Comparison of ENCODE assay signal across 8 mouse cellular contexts in the genomic region with DNA sequence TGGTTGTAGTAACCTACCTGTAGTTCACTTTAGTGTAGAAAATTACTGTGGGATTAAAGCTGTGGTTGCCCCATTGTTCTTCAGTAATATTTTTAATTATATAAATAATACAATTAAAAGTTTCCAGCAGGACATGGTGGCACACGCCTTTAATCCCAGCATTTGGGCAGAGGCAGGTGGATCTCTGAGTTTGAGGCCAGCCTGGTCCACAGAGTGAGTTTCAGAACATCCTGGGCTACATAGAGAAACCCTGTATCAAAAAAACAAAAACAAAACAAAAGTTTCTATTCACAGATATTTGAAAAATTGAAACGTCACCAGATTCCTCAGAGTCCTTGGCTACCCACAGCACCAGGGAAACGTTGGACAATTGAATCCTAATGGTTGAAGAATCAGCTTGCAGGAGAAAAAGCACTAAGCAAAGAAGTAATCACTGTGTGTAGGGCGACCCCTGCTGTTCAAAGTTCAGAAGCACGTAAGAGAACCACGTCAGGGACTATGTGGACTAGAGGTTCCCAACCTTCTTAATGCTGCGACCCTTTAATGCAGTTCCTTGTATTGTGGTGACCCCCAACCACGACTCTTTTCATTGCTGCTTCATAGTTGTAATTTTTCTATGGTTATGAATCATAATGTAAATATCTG.
DNase-seq lines count a peak whose midpoint lies in the region; ATAC-seq and TF ChIP-seq lines count a peak whose summit lies in the region.

No protein-coding gene starts in this region.

- no peak overlapping the region for H3K9ac ChIP-seq in heart, embryonic 12.5 days
- H3K9ac ChIP-seq in kidney, embryonic 16.5 days (replicated peaks; ENCODE audit: low read length) = no peak overlapping the region
- H3K9ac ChIP-seq in limb, embryonic 15.5 days = no peak overlapping the region

- H3K4me1 ChIP-seq in heart, embryonic 12.5 days (replicated peaks) = no peaks in the 10 kb centered on the region
- H3K4me1 ChIP-seq in kidney, embryonic 16.5 days (ENCODE audit: insufficient read depth, low read length) = no peaks in the 10 kb centered on the region
- H3K4me1 ChIP-seq in limb, embryonic 15.5 days = no peaks in the 10 kb centered on the region

- 11% methylated on average over 8 of the region's 8 CpGs for WGBS in heart, embryonic 12.5 days
- WGBS in kidney, embryonic 16.5 days = 14% methylated on average over 8 of the region's 8 CpGs
- 14% methylated on average over 8 of the region's 8 CpGs for WGBS in limb, embryonic 15.5 days

- peak; percentile 74 for ATAC-seq in erythroblast, adult 5-6 weeks (replicated peaks; ENCODE audit: low FRiP score, poor library complexity, severe bottlenecking)
- 0 out of 2 replicates have a peak, but pooled peaks have one; percentile 36 for ATAC-seq in heart, embryonic 12.5 days (ENCODE audit: insufficient number of reproducible peaks, low FRiP score)
- peak; percentile 77; the same call in 1 of the 2 replicates for ATAC-seq in kidney, embryonic 16.5 days (ENCODE audit: low FRiP score, low TSS enrichment)
- peak; percentile 55; the same call in 1 of the 2 replicates for ATAC-seq in limb, embryonic 15.5 days (ENCODE audit: insufficient number of reproducible peaks, low FRiP score, low TSS enrichment, low read depth)
- ATAC-seq in monocyte, adult 5-6 weeks (replicated peaks; ENCODE audit: insufficient number of reproducible peaks, low FRiP score, low TSS enrichment, poor library complexity, severe bottlenecking) = peak; percentile 79; the same call in 1 of the 2 replicates

- DNase-seq in adrenal gland, postnatal 4 days (ENCODE audit: low spot score in 2 of 2) = peak; percentile 40 to 63
- peak; percentile 61 to 82 for DNase-seq in spleen, postnatal 4 days (ENCODE audit: low spot score in 2 of 2)

- TF ChIP-seq CTCF in C2C12 (IDR thresholded peaks at IDR 0.05; ENCODE audit: control insufficient read depth, insufficient read depth, insufficient read length) = peak; percentile 70

- H3K4me3 ChIP-seq in C2C12 (ENCODE audit: insufficient read depth, poor library complexity, severe bottlenecking) = no peak overlapping the region
- no peak overlapping the region for H3K4me3 ChIP-seq in heart, embryonic 12.5 days
- H3K4me3 ChIP-seq in kidney, embryonic 16.5 days (ENCODE audit: low read length) = no peak overlapping the region
- H3K4me3 ChIP-seq in limb, embryonic 15.5 days = no peak overlapping the region

- peaks cover 31% of the 10 kb centered on the region for H3K27me3 ChIP-seq in C2C12 (ENCODE audit: control insufficient read depth, insufficient read depth, insufficient read length)
- peaks cover 30% of the 10 kb centered on the region for H3K27me3 ChIP-seq in heart, embryonic 12.5 days (replicated peaks)
- H3K27me3 ChIP-seq in kidney, embryonic 16.5 days (ENCODE audit: insufficient read depth, low read length) = peaks cover 7% of the 10 kb centered on the region
- H3K27me3 ChIP-seq in limb, embryonic 15.5 days = peaks cover 4% of the 10 kb centered on the region

- no peak overlapping the region for H3K27ac ChIP-seq in heart, embryonic 12.5 days (ENCODE audit: poor library complexity, severe bottlenecking)
- no peak overlapping the region for H3K27ac ChIP-seq in kidney, embryonic 16.5 days (ENCODE audit: low read length)
- H3K27ac ChIP-seq in limb, embryonic 15.5 days = no peak overlapping the region

- H3ac ChIP-seq in C2C12 (ENCODE audit: control insufficient read depth, insufficient read length, low read depth) = no peak overlapping the region

- no peaks in the 10 kb centered on the region for H3K36me3 ChIP-seq in C2C12 (ENCODE audit: control insufficient read depth, insufficient read depth)
- no peaks in the 10 kb centered on the region for H3K36me3 ChIP-seq in heart, embryonic 12.5 days
- H3K36me3 ChIP-seq in kidney, embryonic 16.5 days (ENCODE audit: insufficient read depth, low read length) = no peaks in the 10 kb centered on the region
- H3K36me3 ChIP-seq in limb, embryonic 15.5 days = no peaks in the 10 kb centered on the region

- no peaks in the 10 kb centered on the region for H3K79me3 ChIP-seq in C2C12 (ENCODE audit: low read depth)

- H3K79me2 ChIP-seq in C2C12 (ENCODE audit: control insufficient read depth, insufficient read depth) = no peaks in the 10 kb centered on the region

- no peak overlapping the region for H3K4me2 ChIP-seq in heart, embryonic 12.5 days
- H3K4me2 ChIP-seq in kidney, embryonic 16.5 days (replicated peaks; ENCODE audit: low read depth, low read length) = no peak overlapping the region
- H3K4me2 ChIP-seq in limb, embryonic 15.5 days = no peak overlapping the region

- H3K9me3 ChIP-seq in heart, embryonic 12.5 days (replicated peaks) = no peaks in the 10 kb centered on the region
- no peaks in the 10 kb centered on the region for H3K9me3 ChIP-seq in kidney, embryonic 16.5 days (ENCODE audit: low read length)
- H3K9me3 ChIP-seq in limb, embryonic 15.5 days = no peaks in the 10 kb centered on the region

TF ChIP-seq in C2C12, 6 proteins besides CTCF, POLR2A, EP300 and RAD21:
- TF ChIP-seq FOSL1 (IDR thresholded peaks at IDR 0.05; ENCODE audit: insufficient read depth, low read length, poor library complexity, severe bottlenecking) (no peak), USF1 (IDR thresholded peaks at IDR 0.05; ENCODE audit: low read depth) (no peak), MAX (IDR thresholded peaks at IDR 0.05) (no peak)
